Mouse (Mus musculus): ENCODE data around the gene Esr1.

The Esr1 gene

GRCm38 (mm10) chr10:4983919-4984318, 372.5 kb downstream of the Esr1 start:
- DNase-seq (ENCODE audit: low read depth, low spot score) = peak; percentile 74

GRCm38 (mm10) chr10:4993802-4994201, 382.4 kb downstream of the Esr1 start:
- peak; percentile 6 for DNase-seq (ENCODE audit: low read depth, low spot score)

- no peak for DNase-seq (ENCODE audit: low read depth, low spot score)
Measured at GRCm38 (mm10) chr10:4996592-4996991, 385.2 kb downstream of the Esr1 start.

GRCm38 (mm10) chr10:5008795-5009366, 397.5 kb downstream of the Esr1 start:
- no peak for DNase-seq (ENCODE audit: low read depth, low spot score)

GRCm38 (mm10) chr10:5012004-5012403, 400.6 kb downstream of the Esr1 start:
- no peak for DNase-seq (ENCODE audit: low read depth, low spot score)

- DNase-seq (ENCODE audit: low read depth, low spot score) = peak; percentile 5
Measured at GRCm38 (mm10) chr10:5014976-5015375, 403.6 kb downstream of the Esr1 start.

- no peak for DNase-seq (ENCODE audit: low read depth, low spot score)
Measured at GRCm38 (mm10) chr10:5017148-5017547, 405.8 kb downstream of the Esr1 start.

GRCm38 (mm10) chr10:5025906-5026305, 414.5 kb downstream of the Esr1 start:
- DNase-seq (ENCODE audit: low read depth, low spot score) = no peak

GRCm38 (mm10) chr10:5027208-5027607, 415.8 kb downstream of the Esr1 start:
- DNase-seq (ENCODE audit: low read depth, low spot score) = no peak

- no peak for DNase-seq (ENCODE audit: low read depth, low spot score)
Measured at GRCm38 (mm10) chr10:5028301-5028700, 416.9 kb downstream of the Esr1 start.

GRCm38 (mm10) chr10:5029161-5029560, 417.8 kb downstream of the Esr1 start:
- DNase-seq (ENCODE audit: low read depth, low spot score) = no peak

GRCm38 (mm10) chr10:5029883-5030282, 418.5 kb downstream of the Esr1 start:
- no peak for DNase-seq (ENCODE audit: low read depth, low spot score)

- DNase-seq (ENCODE audit: low read depth, low spot score) = peak; percentile 5
Measured at GRCm38 (mm10) chr10:5032192-5033048, 421.0 kb downstream of the Esr1 start.

- DNase-seq (ENCODE audit: low read depth, low spot score) = no peak
Measured at GRCm38 (mm10) chr10:5041254-5041653, 429.9 kb downstream of the Esr1 start.

GRCm38 (mm10) chr10:5044481-5044880, 433.1 kb downstream of the Esr1 start:
- no peak for DNase-seq (ENCODE audit: low read depth, low spot score)

GRCm38 (mm10) chr10:5045213-5045612, 433.8 kb downstream of the Esr1 start:
- no peak for DNase-seq (ENCODE audit: low read depth, low spot score)

- DNase-seq (ENCODE audit: low read depth, low spot score) = no peak
Measured at GRCm38 (mm10) chr10:5045671-5046070, 434.3 kb downstream of the Esr1 start.
